Mouse (Mus musculus): ENCODE measurements at regions not wholly inside any gene's neighbourhood (a gene's known extent, or its start where the extent isn't known, plus 50 kb on each side); places are given as distances from the start of the nearest gene placed in this dataset.
A peak's percentile ranks its signal among the peaks of the same experiment; 100 is the strongest.

- WGBS, result 76% methylated on average over 3 of the region's 3 CpGs
- peak; percentile 41 for DNase-seq (ENCODE audit: low spot score)
- Histone ChIP-seq H3K36me3 (ENCODE audit: insufficient read depth, low read length) (no peaks in the 10 kb centered on the region), H3K4me2 (replicated peaks; ENCODE audit: low read depth, low read length) (no peak overlapping the region), H3K9me3 (ENCODE audit: low read length) (no peaks in the 10 kb centered on the region), H3K9ac (replicated peaks; ENCODE audit: low read depth) (no peak overlapping the region), H3K4me3 (ENCODE audit: low read depth, low read length) (no peak overlapping the region), H3K4me1 (ENCODE audit: insufficient read depth, low read depth, low read length) (no peaks in the 10 kb centered on the region), H3K27me3 (replicated peaks; ENCODE audit: insufficient read depth, low read length) (no peaks in the 10 kb centered on the region), H3K27ac (ENCODE audit: low read length) (no peak overlapping the region)
- TF ChIP-seq CTCF (IDR thresholded peaks at IDR 0.05) (no peak), EP300 (IDR thresholded peaks at IDR 0.05) (no peak)
- no peak for ATAC-seq
Measured at GRCm38 (mm10) chr1:73807206-73807605, 317.0 kb downstream of the Tns1 start.

- Histone ChIP-seq H3K4me3 (ENCODE audit: low read depth, low read length) (no peak overlapping the region), H3K27me3 (replicated peaks; ENCODE audit: insufficient read depth, low read length) (no peaks in the 10 kb centered on the region), H3K9ac (replicated peaks; ENCODE audit: low read depth) (no peak overlapping the region), H3K36me3 (ENCODE audit: insufficient read depth, low read length) (no peaks in the 10 kb centered on the region), H3K9me3 (ENCODE audit: low read length) (no peaks in the 10 kb centered on the region), H3K4me1 (ENCODE audit: insufficient read depth, low read depth, low read length) (no peaks in the 10 kb centered on the region), H3K27ac (ENCODE audit: low read length) (peak overlapping the region; percentile 23), H3K4me2 (replicated peaks; ENCODE audit: low read depth, low read length) (no peak overlapping the region)
- TF ChIP-seq CTCF (IDR thresholded peaks at IDR 0.05), result no peak
- peak; percentile 98 for TF ChIP-seq EP300 (IDR thresholded peaks at IDR 0.05)
- WGBS, result 50% methylated on average over 9 of the region's 9 CpGs
- ATAC-seq (peak; percentile 97), DNase-seq (ENCODE audit: low spot score) (peak; percentile 89)
Measured at GRCm38 (mm10) chr1:73805156-73805555, 319.1 kb downstream of the Tns1 start.

- TF ChIP-seq CTCF (IDR thresholded peaks at IDR 0.05) (no peak), EP300 (IDR thresholded peaks at IDR 0.05) (no peak)
- Histone ChIP-seq H3K9me3 (ENCODE audit: low read length) (no peaks in the 10 kb centered on the region), H3K9ac (replicated peaks; ENCODE audit: low read depth) (no peak overlapping the region), H3K4me3 (ENCODE audit: low read depth, low read length) (no peak overlapping the region), H3K27ac (ENCODE audit: low read length) (no peak overlapping the region), H3K36me3 (ENCODE audit: insufficient read depth, low read length) (no peaks in the 10 kb centered on the region), H3K27me3 (replicated peaks; ENCODE audit: insufficient read depth, low read length) (no peaks in the 10 kb centered on the region), H3K4me2 (replicated peaks; ENCODE audit: low read depth, low read length) (no peak overlapping the region), H3K4me1 (ENCODE audit: insufficient read depth, low read depth, low read length) (no peaks in the 10 kb centered on the region)
- ATAC-seq, result no peak
- 56% methylated on average over 1 of the region's 1 CpGs for WGBS
- no peak for DNase-seq (ENCODE audit: low spot score)
Measured at GRCm38 (mm10) chr1:73799996-73800395, 324.3 kb downstream of the Tns1 start.

- WGBS, result 39% methylated on average over 8 of the region's 8 CpGs
- DNase-seq (ENCODE audit: low spot score) (peak; percentile 34), ATAC-seq (peak; percentile 43)
- H3K4me1 ChIP-seq (ENCODE audit: insufficient read depth, low read depth, low read length), result no peaks in the 10 kb centered on the region
- H3K9ac ChIP-seq (replicated peaks; ENCODE audit: low read depth), result no peak overlapping the region
- TF ChIP-seq CTCF (IDR thresholded peaks at IDR 0.05) (no peak), EP300 (IDR thresholded peaks at IDR 0.05) (no peak)
- no peak overlapping the region for H3K27ac ChIP-seq (ENCODE audit: low read length)
- H3K4me2 ChIP-seq (replicated peaks; ENCODE audit: low read depth, low read length), result no peak overlapping the region
- no peaks in the 10 kb centered on the region for H3K36me3 ChIP-seq (ENCODE audit: insufficient read depth, low read length)
- H3K27me3 ChIP-seq (replicated peaks; ENCODE audit: insufficient read depth, low read length), result no peaks in the 10 kb centered on the region
- H3K4me3 ChIP-seq (ENCODE audit: low read depth, low read length), result no peak overlapping the region
- H3K9me3 ChIP-seq (ENCODE audit: low read length), result no peaks in the 10 kb centered on the region
Measured at GRCm38 (mm10) chr1:73799246-73799645, 325.0 kb downstream of the Tns1 start.

- no peaks in the 10 kb centered on the region for H3K27me3 ChIP-seq (replicated peaks; ENCODE audit: insufficient read depth, low read length)
- WGBS, result 94% methylated on average over 2 of the region's 2 CpGs
- no peaks in the 10 kb centered on the region for H3K9me3 ChIP-seq (ENCODE audit: low read length)
- DNase-seq (ENCODE audit: low spot score) (no peak), ATAC-seq (no peak)
- no peak overlapping the region for H3K4me2 ChIP-seq (replicated peaks; ENCODE audit: low read depth, low read length)
- H3K36me3 ChIP-seq (ENCODE audit: insufficient read depth, low read length), result no peaks in the 10 kb centered on the region
- H3K4me1 ChIP-seq (ENCODE audit: insufficient read depth, low read depth, low read length), result no peaks in the 10 kb centered on the region
- no peak overlapping the region for H3K4me3 ChIP-seq (ENCODE audit: low read depth, low read length)
- no peak for TF ChIP-seq EP300 (IDR thresholded peaks at IDR 0.05)
- no peak for TF ChIP-seq CTCF (IDR thresholded peaks at IDR 0.05)
- no peak overlapping the region for H3K27ac ChIP-seq (ENCODE audit: low read length)
- no peak overlapping the region for H3K9ac ChIP-seq (replicated peaks; ENCODE audit: low read depth)
Measured at GRCm38 (mm10) chr1:73797858-73798257, 326.4 kb downstream of the Tns1 start.

GRCm38 (mm10) chr1:73797413-73797812 lies 326.8 kb downstream of the Tns1 start:
- ATAC-seq (no peak), DNase-seq (ENCODE audit: low spot score) (no peak)
- no peak for TF ChIP-seq CTCF (IDR thresholded peaks at IDR 0.05)
- TF ChIP-seq EP300 (IDR thresholded peaks at IDR 0.05), result no peak

GRCm38 (mm10) chr1:73793871-73794270 lies 330.4 kb downstream of the Tns1 start:
- Histone ChIP-seq H3K9me3 (ENCODE audit: low read length) (no peaks in the 10 kb centered on the region), H3K27me3 (replicated peaks; ENCODE audit: insufficient read depth, low read length) (no peaks in the 10 kb centered on the region), H3K27ac (ENCODE audit: low read length) (no peak overlapping the region), H3K4me2 (replicated peaks; ENCODE audit: low read depth, low read length) (no peak overlapping the region), H3K4me3 (ENCODE audit: low read depth, low read length) (no peak overlapping the region), H3K4me1 (ENCODE audit: insufficient read depth, low read depth, low read length) (no peaks in the 10 kb centered on the region), H3K36me3 (ENCODE audit: insufficient read depth, low read length) (no peaks in the 10 kb centered on the region), H3K9ac (replicated peaks; ENCODE audit: low read depth) (no peak overlapping the region)
- no peak for ATAC-seq
- TF ChIP-seq EP300 (IDR thresholded peaks at IDR 0.05), result no peak
- no peak for DNase-seq (ENCODE audit: low spot score)
- 84% methylated on average over 4 of the region's 4 CpGs for WGBS

More at GRCm38 (mm10) chr1:73797413-73797812, 326.8 kb downstream of the Tns1 start:
- 84% methylated on average over 2 of the region's 2 CpGs for WGBS
- H3K4me2 ChIP-seq (replicated peaks; ENCODE audit: low read depth, low read length), result no peak overlapping the region
- H3K9me3 ChIP-seq (ENCODE audit: low read length), result no peaks in the 10 kb centered on the region
- H3K36me3 ChIP-seq (ENCODE audit: insufficient read depth, low read length), result no peaks in the 10 kb centered on the region
- H3K27me3 ChIP-seq (replicated peaks; ENCODE audit: insufficient read depth, low read length), result no peaks in the 10 kb centered on the region
- H3K9ac ChIP-seq (replicated peaks; ENCODE audit: low read depth), result no peak overlapping the region
- no peak overlapping the region for H3K4me3 ChIP-seq (ENCODE audit: low read depth, low read length)
- no peaks in the 10 kb centered on the region for H3K4me1 ChIP-seq (ENCODE audit: insufficient read depth, low read depth, low read length)
- H3K27ac ChIP-seq (ENCODE audit: low read length), result no peak overlapping the region
